Mouse (Mus musculus) brown adipose tissue, adult 24 weeks (tissue): ENCODE data around the gene B630019K06Rik. TPM values are rescaled to one million over a fixed set of nuclear protein-coding genes. Genes with fewer than 3 reads are reported as not detected.
"Not testable (repeated sequence)": the region's sequence is repeated elsewhere in the genome, so short reads cannot be mapped to it uniquely, and the experiment has no call there.

Experiments used
- H3K27ac ChIP-seq: fragments of 200-500 bp; replicated peaks from 2 replicates; pipeline ENCODE4 v1.5.1; 2012; ENCODE audit warnings: low read depth, mild to moderate bottlenecking, low read length
- H3K4me1 ChIP-seq: fragments of 200-500 bp; 2 replicates; pipeline ENCODE4 v1.6.1; 2012; ENCODE audit warnings: low read length, mixed read lengths; ENCODE audit not compliant: control insufficient read depth, insufficient read depth, insufficient read length
- H3K4me3 ChIP-seq: fragments of 200-500 bp; 2 replicates; pipeline ENCODE4 v1.5.1; 2012; ENCODE audit warnings: low read depth, mild to moderate bottlenecking, low read length, moderate library complexity; ENCODE audit not compliant: insufficient read depth
- polyA plus RNA-seq: library from polyadenylated mRNA; stranded (reverse); fragments of >200 nt; gene quantifications from 2 replicates; pipeline ENCODE4 v1.2.4, GENCODE M21; 2012; ENCODE audit not compliant: missing spikeins, insufficient read depth, insufficient read length

Gene B630019K06Rik
- polyA plus RNA-seq, result 0.52 TPM in 1 of 2 replicates, not detected in the other

- peak within 1 kb of the TSS; percentile 68 for H3K4me3 ChIP-seq
- no peaks in the 10 kb centered on the region for H3K4me1 ChIP-seq
- H3K27ac ChIP-seq, result no peak within 1 kb of the TSS
These were observed at the start of gene B630019K06Rik for GRCm38 (mm10) chrX:8892343-8893155. Gene B630019K06Rik, plus strand, starts transcription at chrX:8892382.

GRCm38 (mm10) chrX:8843694-8844093 lies 48.5 kb upstream of the B630019K06Rik start, which contains the start of gene Gm6592:
Gene Gm6592, plus strand, starts transcription at chrX:8843994.
- Histone ChIP-seq H3K27ac (no peak within 1 kb of the TSS), H3K4me1 (no peaks in the 10 kb centered on the region), H3K4me3 (no peak within 1 kb of the TSS)

GRCm38 (mm10) chrX:8852486-8852885 lies 39.7 kb upstream of the B630019K06Rik start:
- H3K27ac ChIP-seq, result no peak overlapping the region
- H3K4me1 ChIP-seq, result no peaks in the 10 kb centered on the region
- H3K4me3 ChIP-seq, result no peak overlapping the region

- not testable (repeated sequence) for H3K4me3 ChIP-seq, H3K27ac ChIP-seq, H3K4me1 ChIP-seq
These were observed 27.9 kb upstream of the B630019K06Rik start for GRCm38 (mm10) chrX:8864331-8864730.

- not testable (repeated sequence) for H3K4me1 ChIP-seq
These were observed 18.2 kb upstream of the B630019K06Rik start, which contains the start of gene Gm5751 for GRCm38 (mm10) chrX:8873953-8874352. Gene Gm5751, plus strand, starts transcription at chrX:8874253.

GRCm38 (mm10) chrX:8884336-8884735 lies 7.8 kb upstream of the B630019K06Rik start:
- H3K4me3 ChIP-seq, result no peak overlapping the region
- H3K27ac ChIP-seq, result no peak overlapping the region
- H3K4me1 ChIP-seq, result no peaks in the 10 kb centered on the region

More at GRCm38 (mm10) chrX:8873953-8874352, 18.2 kb upstream of the B630019K06Rik start, which contains the start of gene Gm5751:
- not testable (repeated sequence) for H3K27ac ChIP-seq, H3K4me3 ChIP-seq

- Histone ChIP-seq H3K27ac (no peak overlapping the region), H3K4me3 (no peak overlapping the region), H3K4me1 (no peaks in the 10 kb centered on the region)
These were observed 223 bp upstream of the B630019K06Rik start for GRCm38 (mm10) chrX:8891975-8892342.

- H3K27ac ChIP-seq, result no peak overlapping the region
These were observed 1.0 kb downstream of the B630019K06Rik start for GRCm38 (mm10) chrX:8893182-8893651.

GRCm38 (mm10) chrX:8900823-8901222 lies 8.6 kb downstream of the B630019K06Rik start:
- Histone ChIP-seq H3K4me3 (no peak overlapping the region), H3K27ac (no peak overlapping the region), H3K4me1 (no peaks in the 10 kb centered on the region)

More at GRCm38 (mm10) chrX:8893182-8893651, 1.0 kb downstream of the B630019K06Rik start:
- H3K4me3 ChIP-seq, result peak overlapping the region; percentile 68
- H3K4me1 ChIP-seq, result no peaks in the 10 kb centered on the region

- Histone ChIP-seq H3K27ac (no peak overlapping the region), H3K4me3 (no peak overlapping the region), H3K4me1 (no peaks in the 10 kb centered on the region)
These were observed 9.8 kb downstream of the B630019K06Rik start for GRCm38 (mm10) chrX:8901906-8902472.

GRCm38 (mm10) chrX:8921080-8921479 lies 28.9 kb downstream of the B630019K06Rik start:
- Histone ChIP-seq H3K4me1 (no peaks in the 10 kb centered on the region), H3K27ac (no peak overlapping the region), H3K4me3 (no peak overlapping the region)

GRCm38 (mm10) chrX:8921813-8922607 lies 29.8 kb downstream of the B630019K06Rik start:
- Histone ChIP-seq H3K4me1 (no peaks in the 10 kb centered on the region), H3K4me3 (no peak overlapping the region), H3K27ac (no peak overlapping the region)

GRCm38 (mm10) chrX:8927308-8927707 lies 35.1 kb downstream of the B630019K06Rik start:
- no peak overlapping the region for H3K27ac ChIP-seq
- no peak overlapping the region for H3K4me3 ChIP-seq
- no peaks in the 10 kb centered on the region for H3K4me1 ChIP-seq

- H3K4me3 ChIP-seq, result no peak overlapping the region
- H3K27ac ChIP-seq, result no peak overlapping the region
- H3K4me1 ChIP-seq, result no peaks in the 10 kb centered on the region
These were observed 51.9 kb downstream of the B630019K06Rik start for GRCm38 (mm10) chrX:8944041-8944440.
